Mouse (Mus musculus) left cerebral cortex, adult 9 months (tissue): ENCODE measurements at regions not wholly inside any gene's neighbourhood (a gene's known extent, or its start where the extent isn't known, plus 50 kb on each side); places are given as distances from the start of the nearest gene placed in this dataset.

Experiments used
- DNase-seq, 2 experiments: peaks; one replicate each; pipeline ENCODE4 v3.0.0; 2022; ENCODE audit warnings: low spot score in 2 of 2

DNA sequence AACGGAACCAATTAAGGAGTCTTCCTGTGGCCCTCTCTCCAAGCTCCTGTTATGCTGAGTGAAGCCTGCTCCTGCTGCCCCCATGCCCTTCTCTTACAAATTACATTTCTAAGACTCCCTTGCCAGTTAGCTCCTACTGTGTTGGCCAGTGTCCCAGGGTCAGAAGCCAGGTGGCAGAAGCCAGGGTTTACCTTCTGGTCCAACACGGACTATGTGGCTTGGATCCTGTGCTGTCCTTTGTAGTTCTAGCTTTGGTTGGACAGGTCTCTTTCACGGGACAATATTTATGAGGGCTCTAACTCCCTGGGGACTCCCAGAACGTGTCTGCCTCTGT lies 134.3 kb downstream of the Nufip1 start:
- no peak for DNase-seq

DNA sequence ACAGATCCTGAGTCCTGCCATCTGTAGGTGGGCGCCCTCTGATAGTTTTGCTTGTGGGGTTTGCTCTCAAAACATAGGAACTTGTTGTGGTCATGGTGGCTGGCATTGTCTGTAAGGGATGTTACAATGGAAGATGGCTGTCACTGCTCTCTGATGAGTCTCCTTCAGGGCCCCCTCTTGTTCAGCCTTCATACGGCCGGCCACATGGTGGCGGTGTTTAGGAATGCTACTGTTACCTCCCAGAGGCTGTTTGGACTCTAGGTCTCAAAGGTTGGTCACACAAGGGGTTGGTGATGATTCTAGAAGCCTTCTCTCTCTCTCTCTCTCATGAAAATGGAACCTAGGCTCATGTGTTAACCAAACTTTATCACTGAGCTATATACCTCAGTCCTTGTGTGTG lies 137.0 kb downstream of the Nufip1 start:
- no peak for DNase-seq

DNA sequence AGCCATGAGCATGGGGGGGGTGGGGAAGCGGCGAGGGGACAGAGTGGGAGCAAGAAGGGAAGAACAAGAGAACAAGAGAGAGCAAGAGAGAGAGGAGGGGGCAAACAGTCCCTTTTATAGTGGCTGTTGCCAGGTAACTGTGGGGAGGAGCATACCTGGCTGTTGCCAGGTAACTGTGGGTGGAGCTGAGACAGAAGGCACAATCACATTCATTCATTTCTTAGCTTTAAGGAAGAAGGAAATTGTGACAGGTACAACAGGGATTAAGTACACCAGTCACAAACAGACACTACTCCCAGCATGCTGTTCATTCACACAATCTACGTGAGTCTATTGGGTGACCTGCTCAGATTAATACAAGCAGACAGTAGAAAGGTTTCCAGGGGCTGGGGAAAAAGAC lies 143.2 kb downstream of the Nufip1 start:
- no peak for DNase-seq

DNA sequence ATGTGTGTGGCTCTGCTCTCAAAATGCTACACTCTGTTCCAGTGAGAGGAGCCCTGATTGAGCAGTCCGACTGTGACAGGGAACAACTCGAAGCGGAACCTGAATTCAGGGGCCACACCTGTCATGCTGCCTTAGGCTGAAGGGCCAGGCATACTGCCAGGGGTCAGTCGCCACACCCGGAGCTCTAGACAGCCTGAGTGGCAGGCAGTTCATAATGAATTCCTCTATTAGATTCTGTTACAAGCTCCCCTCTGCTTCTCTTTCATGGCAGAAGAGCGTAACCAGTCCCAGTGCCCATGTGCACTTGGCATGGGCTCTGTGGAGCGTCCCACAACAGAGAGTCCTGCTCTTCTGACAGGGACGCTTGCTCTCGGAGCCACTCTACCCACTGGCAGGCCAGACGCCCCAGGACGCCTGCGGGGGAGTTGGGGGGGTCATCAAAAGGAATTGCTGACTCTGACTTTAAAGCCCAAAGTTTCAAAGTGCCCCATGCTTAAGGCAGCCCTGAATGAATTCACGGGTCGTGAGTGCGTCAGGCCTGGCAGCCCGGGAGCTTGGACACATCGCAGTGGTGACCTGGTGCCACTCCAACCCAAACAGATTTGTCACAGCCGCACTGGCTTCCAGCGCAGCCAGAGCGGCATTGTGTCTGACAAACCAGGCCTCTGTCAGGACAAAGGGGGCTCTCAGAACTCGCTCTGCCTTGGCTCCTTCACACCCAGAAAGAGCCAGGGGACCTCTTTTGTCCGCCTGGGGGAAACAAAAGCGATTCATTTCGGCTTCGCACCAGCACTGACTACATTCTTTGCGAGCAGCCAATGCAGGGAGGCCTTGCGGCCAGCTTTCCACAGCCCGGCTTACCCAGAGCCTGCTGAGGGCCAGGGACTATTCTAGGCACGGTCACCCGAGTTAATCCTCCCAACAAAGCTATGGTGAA lies 144.1 kb downstream of the Nufip1 start:
- DNase-seq, result peak; percentile 65 to 76

DNA sequence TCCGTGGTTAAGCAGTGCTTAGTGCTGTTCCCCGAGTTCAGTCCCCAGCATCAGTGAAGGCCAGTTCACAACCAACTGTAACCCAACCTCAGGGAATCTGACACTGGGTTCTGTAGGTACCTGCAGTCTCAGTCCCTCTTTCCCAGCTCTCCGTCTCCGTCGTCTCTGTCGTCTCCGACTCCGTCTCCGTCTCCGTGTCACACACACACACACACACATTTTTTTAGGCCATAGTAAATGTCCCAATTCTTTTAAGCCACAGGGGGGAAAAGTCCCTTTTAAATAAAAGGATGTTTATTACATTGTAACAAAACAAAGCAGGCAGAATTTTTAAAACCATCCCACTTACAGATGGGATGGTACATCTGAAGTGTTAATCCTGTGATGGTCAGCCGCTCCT lies 145.3 kb downstream of the Nufip1 start:
- DNase-seq, result no peak

DNA sequence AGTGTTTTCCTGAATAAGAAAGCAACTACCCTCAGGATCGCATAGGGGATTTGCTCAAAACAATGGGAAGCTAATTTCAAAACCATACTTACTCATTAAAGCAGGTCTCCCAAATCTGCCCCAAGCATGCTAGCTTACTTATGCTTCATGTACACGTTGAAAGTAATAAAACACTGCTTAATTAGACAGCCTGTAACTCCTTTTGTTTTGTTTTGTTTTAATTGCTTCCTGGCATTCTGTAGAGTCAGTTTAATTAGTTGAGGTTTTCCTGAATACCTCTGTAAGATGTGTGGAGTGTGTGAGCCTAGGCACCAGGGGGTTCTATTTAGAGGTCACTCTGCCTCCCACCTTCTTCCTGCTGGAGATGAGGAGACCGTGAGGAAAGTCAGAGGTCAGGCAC lies 147.9 kb downstream of the Nufip1 start:
- DNase-seq, result no peak

DNA sequence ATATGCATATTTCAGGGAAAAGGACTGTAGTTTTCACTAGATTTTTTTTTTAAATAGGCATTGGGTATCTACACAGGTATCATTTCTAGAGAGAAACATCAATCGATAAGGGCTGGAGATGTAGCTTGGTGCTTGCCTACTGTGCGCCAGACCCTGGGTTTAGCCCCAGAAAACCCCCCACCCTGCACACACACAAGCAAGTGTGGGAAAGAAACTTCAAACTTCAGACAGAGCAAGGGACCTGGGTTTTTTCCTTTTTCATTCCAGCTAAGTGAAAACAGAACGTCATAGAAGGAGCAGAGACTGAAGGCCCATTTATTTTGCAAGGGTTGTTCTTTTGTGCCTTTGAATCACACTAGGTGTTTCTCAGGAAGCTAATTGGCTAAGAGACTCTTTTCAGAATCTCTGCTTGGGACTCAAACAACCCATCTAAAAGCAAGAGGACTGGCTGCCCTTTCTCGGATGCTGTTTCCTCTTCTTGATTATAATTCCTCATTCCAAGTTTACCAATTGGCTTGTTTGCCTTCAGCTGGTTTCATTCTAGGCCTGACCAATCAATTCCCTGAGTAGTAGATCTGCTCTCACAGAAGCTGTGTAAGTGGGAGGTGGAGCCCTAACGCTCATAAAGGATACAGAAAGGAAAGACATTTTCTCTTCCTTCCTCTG lies 150.1 kb downstream of the Nufip1 start:
- peak in 1 of 2 experiments; percentile 3 for DNase-seq

DNA sequence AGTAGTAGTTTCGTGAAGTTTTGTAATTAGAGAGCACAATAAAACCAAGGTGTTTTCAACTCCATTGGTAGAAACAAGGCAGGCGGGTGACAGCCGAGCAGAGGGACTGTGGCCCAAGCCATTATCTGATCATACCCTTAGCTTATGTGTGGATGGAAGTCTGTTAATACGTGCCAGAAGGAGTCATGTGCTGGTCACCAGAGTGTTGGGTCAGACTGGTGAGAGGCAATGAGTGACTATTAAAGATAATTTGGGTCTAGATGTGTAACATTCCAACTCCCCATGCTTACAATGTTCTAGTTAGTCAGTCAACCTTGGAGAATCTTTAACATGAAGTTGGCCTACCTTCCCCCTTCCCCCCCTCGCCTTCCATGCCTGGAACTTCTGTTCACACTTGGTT lies 151.1 kb upstream of the Tsc22d1 start:
- DNase-seq, result no peak

DNA sequence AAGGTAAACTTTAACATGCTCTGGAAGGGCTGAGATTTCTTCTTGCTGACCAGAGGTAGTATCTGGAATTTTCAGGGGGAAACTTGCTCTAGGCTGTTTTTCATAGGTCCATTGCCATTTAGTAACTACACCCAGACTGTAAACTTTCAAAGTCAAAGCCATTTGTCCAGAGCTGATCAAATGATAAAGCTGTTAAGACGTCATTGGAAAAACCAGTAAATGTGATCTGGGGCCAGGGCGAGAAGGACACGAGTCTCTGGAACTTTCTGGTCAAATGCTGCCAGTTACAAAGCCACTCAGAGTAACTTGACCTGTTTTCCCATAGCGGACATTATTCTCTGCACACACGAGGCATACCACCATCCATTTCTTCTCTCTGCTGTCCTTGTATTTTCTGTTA lies 148.9 kb upstream of the Tsc22d1 start:
- no peak for DNase-seq

DNA sequence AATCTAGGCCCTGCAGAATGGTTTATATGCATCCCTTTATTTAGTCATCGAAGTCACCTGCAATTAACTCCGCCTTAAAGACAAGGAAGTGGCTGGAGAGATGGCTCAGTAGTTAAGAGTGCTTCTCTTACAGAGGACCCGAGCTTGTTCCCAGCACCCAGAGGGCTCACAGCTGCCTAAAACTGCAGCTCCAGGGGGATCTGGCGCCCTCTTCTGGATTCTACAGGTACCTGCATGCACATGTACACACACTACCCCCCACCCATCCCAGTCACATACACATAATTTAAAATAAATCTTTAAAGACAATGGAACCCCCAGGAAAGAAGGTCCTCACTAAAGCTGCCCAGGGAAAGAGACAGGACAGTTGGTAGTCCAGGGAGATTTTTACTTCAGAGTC lies 148.5 kb upstream of the Tsc22d1 start:
- DNase-seq, result no peak

DNA sequence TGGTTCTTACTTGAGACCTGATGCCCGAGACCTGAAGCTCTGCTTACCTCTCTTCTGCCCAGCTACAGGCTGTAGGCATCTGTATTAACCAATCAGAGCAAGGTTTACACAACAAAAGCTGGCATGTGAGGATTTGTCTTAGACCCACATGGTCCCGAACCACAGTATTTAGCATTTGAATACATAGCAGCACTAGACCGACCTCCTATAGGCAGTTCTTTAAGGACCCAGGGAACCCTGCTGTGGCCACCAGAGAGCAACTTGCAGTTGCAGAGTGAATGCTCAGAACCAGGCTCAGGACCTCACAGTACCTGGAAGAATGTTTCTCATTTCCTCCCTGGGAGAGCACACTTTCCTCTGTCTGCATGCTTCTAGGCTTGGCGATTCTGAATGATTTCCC lies 147.7 kb upstream of the Tsc22d1 start:
- no peak for DNase-seq

DNA sequence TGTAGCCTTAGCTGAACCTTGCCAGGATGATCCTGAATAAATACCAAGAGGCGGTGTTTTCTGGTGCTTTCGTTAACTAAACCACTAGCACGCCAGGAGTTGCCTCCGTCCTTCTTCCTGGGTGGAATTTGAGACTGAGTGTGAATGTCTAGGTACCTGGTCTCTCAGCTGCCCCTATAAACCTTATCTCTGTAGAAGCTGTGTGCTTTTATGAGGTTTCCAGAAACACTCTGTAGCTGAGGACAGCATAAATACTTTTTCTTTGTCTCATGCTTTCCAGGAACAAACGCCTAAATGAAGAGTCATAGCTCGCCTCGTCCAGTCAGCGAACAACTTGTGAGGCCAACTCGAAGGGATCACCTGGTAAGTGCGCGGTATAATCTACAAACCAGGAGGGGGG lies 143.6 kb upstream of the Tsc22d1 start:
- no peak for DNase-seq

DNA sequence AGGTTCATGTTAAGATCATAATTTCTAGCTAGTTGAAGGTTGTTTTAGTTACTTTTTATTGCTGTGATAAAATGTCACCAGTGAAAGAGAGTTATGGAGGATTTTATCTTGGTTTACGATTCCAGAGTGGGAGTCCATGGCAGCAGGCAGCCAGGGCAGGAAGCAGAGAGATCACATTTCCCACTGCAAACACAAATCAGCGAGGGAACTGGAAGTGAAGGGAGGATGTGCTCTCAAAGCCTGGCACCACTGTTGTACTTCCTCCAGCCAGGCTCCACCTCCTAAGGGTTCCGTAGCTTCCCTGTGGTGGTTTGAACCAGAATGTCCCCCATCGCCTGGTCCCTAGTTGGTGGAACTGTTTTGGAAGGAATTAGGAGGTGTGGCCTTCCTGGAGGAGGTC lies 141.9 kb upstream of the Tsc22d1 start:
- no peak for DNase-seq

DNA sequence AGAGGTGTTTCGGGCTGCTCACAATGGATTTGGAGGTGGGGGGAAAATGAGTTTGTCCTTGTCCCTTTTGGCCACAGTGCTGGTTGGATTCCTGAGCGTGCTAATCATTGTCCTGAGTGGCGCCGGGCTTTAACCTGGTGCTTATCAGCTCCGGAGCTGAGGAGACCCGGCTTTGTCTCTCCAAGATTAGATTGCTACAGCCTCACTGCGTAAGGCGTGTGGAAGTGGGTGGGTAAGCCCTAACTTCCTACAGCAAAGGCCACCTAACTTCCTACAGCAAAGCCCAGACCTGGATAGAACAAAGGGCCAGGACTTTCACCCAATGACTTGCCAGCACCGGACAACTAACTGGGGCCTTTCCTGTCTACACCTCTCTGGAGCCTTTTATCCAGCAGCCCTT lies 138.1 kb upstream of the Tsc22d1 start:
- no peak for DNase-seq

DNA sequence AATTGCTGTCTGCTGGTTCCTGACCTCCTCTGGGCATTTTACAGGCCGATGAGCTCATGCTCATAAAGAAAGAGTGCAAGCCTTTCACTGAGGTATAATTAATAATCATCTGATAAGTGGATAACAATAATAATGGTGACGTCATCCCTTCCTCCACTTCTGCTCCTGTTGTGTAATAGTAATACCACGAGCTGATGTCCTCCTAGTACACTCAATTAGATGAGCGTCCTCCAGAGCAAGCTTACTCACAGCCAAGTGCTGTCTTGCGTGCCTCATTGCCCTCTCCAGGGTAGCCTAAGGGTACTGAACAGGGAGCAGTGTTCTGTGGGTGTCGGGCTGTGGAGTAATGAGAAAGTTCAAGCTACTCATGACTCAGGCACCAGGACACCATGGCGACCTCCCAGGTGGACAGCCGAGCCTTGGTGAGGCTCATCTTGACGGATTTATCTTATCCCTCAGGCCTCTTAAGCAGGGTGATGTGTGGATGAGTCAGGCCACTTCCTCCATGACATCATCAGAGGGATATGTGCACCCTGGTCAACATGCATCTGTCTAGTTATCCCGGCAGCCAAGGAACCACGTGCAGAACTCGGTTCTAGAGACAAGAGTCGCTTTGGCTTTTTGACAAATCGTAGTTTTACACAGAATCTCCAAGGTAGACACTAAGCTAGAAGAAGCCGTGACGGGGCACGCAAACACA lies 135.9 kb upstream of the Tsc22d1 start:
- no peak for DNase-seq

DNA sequence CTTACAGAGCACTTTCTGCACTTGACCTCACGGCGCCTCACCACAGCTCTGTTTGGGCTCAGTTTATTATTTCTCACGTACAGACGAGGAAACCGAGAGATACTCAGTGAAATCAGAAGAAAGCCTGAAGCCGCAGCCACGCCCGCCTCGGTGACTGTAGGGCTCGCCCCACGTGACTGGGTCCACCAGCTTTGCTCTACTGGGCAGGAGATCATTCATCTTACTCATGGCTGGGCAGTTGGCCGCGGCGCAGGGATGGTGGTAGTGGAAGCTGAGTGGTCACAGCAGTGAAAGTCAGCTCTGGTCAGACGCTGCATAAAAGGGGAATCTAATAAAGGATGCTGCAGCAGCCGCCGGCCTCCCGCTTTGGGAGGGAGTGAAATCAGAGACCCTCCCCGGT lies 135.2 kb upstream of the Tsc22d1 start:
- no peak for DNase-seq

DNA sequence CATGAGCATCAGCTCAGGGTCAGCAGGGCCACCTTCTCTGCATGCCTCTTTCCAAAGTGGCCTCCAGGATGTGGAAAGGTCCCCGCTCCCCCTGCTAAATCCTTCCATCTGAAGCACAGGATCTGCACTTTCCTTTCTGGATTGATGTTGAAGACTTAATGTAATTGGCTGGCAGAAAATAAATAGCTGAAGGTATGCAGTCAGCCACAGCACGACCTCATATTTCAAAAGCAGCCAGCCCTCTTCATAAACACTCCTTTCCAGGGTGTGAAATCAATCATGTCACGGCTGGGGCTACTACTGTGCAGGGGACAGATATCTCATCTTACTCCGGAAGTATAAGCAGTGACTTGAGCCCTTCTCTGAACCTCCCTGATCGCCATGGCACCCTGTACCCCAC lies 132.9 kb upstream of the Tsc22d1 start:
- no peak for DNase-seq

DNA sequence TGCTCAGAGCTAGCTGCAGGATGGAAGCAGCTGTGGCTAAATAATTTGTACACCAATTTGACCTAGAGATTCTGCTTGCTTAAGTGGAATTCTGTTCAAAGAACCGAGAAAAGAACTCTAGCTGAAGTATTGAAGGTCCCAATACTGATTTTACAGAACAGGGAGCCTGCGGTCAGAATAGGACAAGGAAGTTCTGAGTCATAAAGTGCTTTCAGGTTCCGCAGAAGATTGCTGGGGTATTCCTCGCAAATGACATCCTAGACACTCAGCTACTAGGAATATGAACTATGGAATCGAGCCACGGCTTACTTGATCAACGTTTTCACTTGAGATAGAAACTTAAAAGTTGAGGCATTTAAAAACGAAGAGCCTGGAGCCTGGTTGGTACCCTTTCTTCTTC lies 127.0 kb upstream of the Tsc22d1 start:
- DNase-seq, result no peak

DNA sequence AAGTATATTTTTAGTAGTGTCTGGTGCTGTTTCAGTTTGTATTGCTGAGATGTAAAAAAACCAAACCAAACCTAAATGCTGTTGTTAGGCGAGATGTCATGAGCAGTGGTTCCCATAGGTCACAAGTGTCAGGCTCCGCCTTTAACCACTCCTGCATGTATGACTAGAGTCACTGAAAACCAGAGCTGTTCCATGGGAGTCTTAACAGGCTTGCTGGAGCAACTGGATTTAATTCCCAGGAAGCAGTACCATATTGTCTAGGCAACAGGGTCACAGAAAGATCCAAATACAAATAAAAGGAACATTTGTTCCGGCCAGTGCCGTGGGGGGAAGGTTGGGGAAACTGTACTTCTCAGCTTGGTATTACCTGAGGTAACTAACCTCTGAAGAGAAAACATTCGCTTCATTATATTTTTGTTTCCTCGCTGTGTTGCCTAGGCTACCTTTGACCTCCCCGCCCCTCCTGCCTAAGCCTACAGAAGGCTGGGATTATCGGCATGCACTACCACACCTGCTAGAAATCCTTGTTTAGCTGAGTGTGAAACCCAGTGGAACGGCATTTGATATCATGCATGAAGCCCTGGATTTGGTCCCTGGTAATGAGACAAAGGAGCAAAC lies 124.3 kb upstream of the Tsc22d1 start:
- DNase-seq, result no peak

DNA sequence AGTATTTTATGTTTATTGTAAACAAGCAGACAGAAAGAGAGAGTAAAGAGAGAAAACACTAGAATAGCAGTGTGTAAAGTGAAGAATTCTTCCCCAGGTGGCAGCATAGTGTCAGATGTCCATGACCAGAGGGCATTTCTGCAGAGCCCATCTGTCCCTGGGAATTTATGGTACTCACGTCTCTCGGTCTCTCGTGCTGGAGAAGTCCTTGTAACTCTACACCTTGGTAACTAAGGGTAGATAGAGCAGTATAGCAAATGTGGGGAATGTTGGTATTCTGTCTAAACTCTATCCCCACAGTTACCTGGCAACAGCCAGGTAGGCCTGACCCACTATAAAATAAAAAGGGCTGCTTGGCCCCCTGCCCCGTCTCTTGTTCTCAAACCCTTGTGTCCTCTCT lies 122.5 kb upstream of the Tsc22d1 start:
- no peak for DNase-seq

DNA sequence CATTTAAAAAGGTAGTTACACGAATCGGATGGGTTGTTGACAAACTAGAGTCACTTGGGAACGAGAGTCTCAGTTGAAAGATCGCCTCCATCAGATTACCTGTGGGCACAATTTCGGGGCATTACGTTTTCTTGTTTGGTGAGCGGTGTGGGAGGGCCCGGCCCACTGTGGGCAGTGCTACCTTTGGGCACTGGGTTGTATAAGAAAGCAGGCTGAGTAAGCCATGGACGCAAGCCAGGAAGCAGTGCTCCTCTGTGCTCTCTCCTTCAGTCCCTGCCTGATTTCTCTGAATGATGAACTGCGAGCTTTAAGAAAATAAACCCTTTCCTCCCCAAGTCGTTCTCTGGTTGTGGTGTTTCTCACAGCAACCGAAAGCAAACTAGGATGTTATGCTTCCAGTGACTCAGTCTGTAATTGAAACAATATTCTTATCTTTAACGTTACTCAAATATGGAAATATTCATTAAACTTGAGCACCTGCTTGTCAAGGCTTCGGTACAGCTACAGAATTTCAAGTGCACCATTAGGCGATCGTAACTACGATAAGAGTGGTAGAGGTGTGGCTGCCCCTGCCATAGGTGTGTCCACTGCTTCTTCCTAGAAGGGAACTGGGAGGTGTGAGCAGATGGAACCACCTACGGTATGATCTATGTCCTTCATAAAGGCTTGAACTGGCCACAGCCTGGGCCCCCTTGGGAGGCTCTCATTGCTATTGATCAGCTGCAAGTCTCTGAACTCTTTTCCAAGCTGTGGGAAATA lies 119.2 kb upstream of the Tsc22d1 start:
- DNase-seq, result no peak

DNA sequence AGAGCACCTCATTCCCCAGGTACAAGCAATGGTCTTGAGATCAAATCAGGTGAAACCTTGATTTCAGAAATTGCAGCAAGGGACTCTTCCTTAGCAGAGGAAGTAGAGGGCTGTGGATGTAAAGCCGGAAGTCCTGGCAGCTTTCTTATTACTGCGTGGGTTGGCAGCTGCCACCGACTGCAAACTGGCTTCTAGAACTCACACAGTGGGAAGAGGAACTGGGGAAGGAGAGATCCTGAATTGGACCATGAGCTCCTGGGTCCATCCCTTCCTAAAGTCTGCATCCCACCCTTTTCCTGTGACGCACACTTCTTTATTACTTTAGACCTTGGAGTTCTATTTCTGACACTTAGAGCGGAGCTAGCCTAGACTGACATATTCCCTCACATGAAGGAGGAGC lies 116.9 kb upstream of the Tsc22d1 start:
- no peak for DNase-seq
